Mouse (Mus musculus) CH12.LX (cell line): ENCODE measurements around the gene Rsph3b. TPM values are rescaled to one million over a fixed set of nuclear protein-coding genes. Genes with fewer than 3 reads are reported as not detected.
"Not testable (repeated sequence)": the region's sequence is repeated elsewhere in the genome, so short reads cannot be mapped to it uniquely, and the experiment has no call there.

Experiments
- DNase-seq: peaks from one replicate; pipeline ENCODE4 v3.0.0-alpha.2; 2013; ENCODE audit errors: extremely low read depth
- H3K27ac ChIP-seq: 2 replicates; pipeline ENCODE4 v1.5.1; 2012; ENCODE audit warnings: low read depth, mild to moderate bottlenecking, control low read depth, moderate library complexity; ENCODE audit not compliant: insufficient read depth
- H3K27me3 ChIP-seq: replicated peaks from 2 replicates; pipeline ENCODE3; 2012; ENCODE audit warnings: inconsistent platforms
- H3K36me3 ChIP-seq, 2 experiments: replicated peaks in 1 of 2; 2 replicates each; pipeline versions ENCODE3 to v1.6.1; 2012; ENCODE audit warnings: inconsistent platforms in 1 of 2, low read length in 1 of 2, mild to moderate bottlenecking in 1 of 2, mixed read lengths in 1 of 2, moderate library complexity in 1 of 2; ENCODE audit not compliant: control insufficient read depth in 1 of 2, insufficient read depth in 1 of 2
- H3K4me1 ChIP-seq, 2 experiments: 2 replicates each; pipeline ENCODE4 v1.6.1; 2012; ENCODE audit warnings: inconsistent platforms in 1 of 2, moderate library complexity in 1 of 2; ENCODE audit not compliant: insufficient read depth in 2 of 2, control insufficient read depth in 1 of 2
- H3K4me2 ChIP-seq: 2 replicates; pipeline ENCODE4 v1.6.1; 2012; ENCODE audit warnings: low read depth, mild to moderate bottlenecking, control low read depth; ENCODE audit not compliant: poor library complexity, insufficient read depth, severe bottlenecking
- H3K4me3 ChIP-seq, 3 experiments: fragments of 150-350 bp in 1 of 3; sonication (generic) in 1 of 3; replicated peaks in 1 of 3; 2 replicates each; pipeline versions ENCODE3 to v1.5.1; 2011 to 2012; ENCODE audit warnings: low read depth in 2 of 3, low read length in 2 of 3, mild to moderate bottlenecking in 2 of 3, moderate library complexity in 2 of 3, control low read depth in 1 of 3, improper control_type of control experiment in 1 of 3, inconsistent platforms in 1 of 3, mixed read lengths in 1 of 3; ENCODE audit not compliant: poor library complexity in 1 of 3
- H3K79me2 ChIP-seq: replicated peaks from 2 replicates; pipeline ENCODE4 v1.6.1; 2012; ENCODE audit warnings: mild to moderate bottlenecking, moderate library complexity; ENCODE audit not compliant: control insufficient read depth, poor library complexity, insufficient read depth, severe bottlenecking; ENCODE audit errors: extremely low read depth
- H3K9ac ChIP-seq: 2 replicates; pipeline ENCODE4 v1.6.1; 2012; ENCODE audit warnings: low read depth, mild to moderate bottlenecking, control low read depth, moderate library complexity; ENCODE audit not compliant: insufficient read depth
- H3K9me3 ChIP-seq: replicated peaks from 2 replicates; pipeline ENCODE3; 2012; ENCODE audit warnings: low read length, inconsistent platforms, mixed read lengths
- dilution Hi-C: fragments of 300-500 bp; cut with MboI; formaldehyde crosslinking; loops from 2 replicates; pipeline ENCODE4 v1.14.3; 2020; ENCODE audit warnings: low sequenced_read_pairs; ENCODE audit not compliant: extremely low pct_unique_long_range_greater_than_20kb, extremely low pct_ligation_motif_present
- in situ Hi-C: fragments of 300-500 bp; cut with MboI; formaldehyde crosslinking; loops from 3 replicates; pipeline ENCODE4 v1.14.3; 2019; ENCODE audit warnings: low sequenced_read_pairs, low pct_ligation_motif_present, low pct_unique_long_range_greater_than_20kb, mixed read lengths
- polyA plus RNA-seq: library from polyadenylated mRNA; unstranded; fragments of >175 nt; gene quantifications from 2 replicates; pipeline ENCODE4 v1.2.1, GENCODE M21; 2012; ENCODE audit warnings: low read depth; ENCODE audit not compliant: insufficient read length
- total RNA-seq, 2 experiments: library from RNA; depleted of rRNA; stranded (reverse); fragments of 300-350 nt in 1 of 2; fragments of >200 nt in 1 of 2; gene quantifications; 2 replicates each; pipeline ENCODE4 v1.2.3; 2012 to 2014

Gene Rsph3b
- total and polyA plus RNA-seq, 3 experiments, result 8.3 to 19.7 (median 12.2) TPM

GRCm38 (mm10) chr17:6948769-6949228, 317 bp upstream of the Rsph3b start:
- H3K9ac ChIP-seq, result peak overlapping the region; percentile 73
- in situ Hi-C loops, H3K27ac ChIP-seq, H3K79me2 ChIP-seq, H3K27me3 ChIP-seq, H3K36me3 ChIP-seq, H3K9me3 ChIP-seq, DNase-seq, dilution Hi-C loops, H3K4me1 ChIP-seq: not testable (repeated sequence)
- peak overlapping the region; percentile 51 for H3K4me2 ChIP-seq
- peak overlapping the region; percentile 38 to 98 (median 52) for H3K4me3 ChIP-seq

GRCm38 (mm10) chr17:6947637-6947983, 872 bp downstream of the Rsph3b start:
- H3K36me3 ChIP-seq, H3K79me2 ChIP-seq, H3K4me1 ChIP-seq, H3K27me3 ChIP-seq, in situ Hi-C loops, H3K27ac ChIP-seq, H3K9me3 ChIP-seq, DNase-seq, dilution Hi-C loops: not testable (repeated sequence)
- Histone ChIP-seq H3K4me2 (peak overlapping the region; percentile 40), H3K4me3 (peak overlapping the region in 2 of 3 experiments; percentile 52 to 98), H3K9ac (peak overlapping the region; percentile 73; the same call in 1 of the 2 replicates)

GRCm38 (mm10) chr17:6942560-6942959, 5.9 kb downstream of the Rsph3b start:
- DNase-seq, H3K4me1 ChIP-seq, H3K9ac ChIP-seq, dilution Hi-C loops, in situ Hi-C loops, H3K36me3 ChIP-seq, H3K27ac ChIP-seq, H3K27me3 ChIP-seq, H3K9me3 ChIP-seq, H3K4me2 ChIP-seq, H3K4me3 ChIP-seq, H3K79me2 ChIP-seq: not testable (repeated sequence)

GRCm38 (mm10) chr17:6931625-6932024, 16.9 kb downstream of the Rsph3b start:
- DNase-seq, H3K27ac ChIP-seq, H3K27me3 ChIP-seq, H3K9ac ChIP-seq, in situ Hi-C loops, H3K4me2 ChIP-seq, dilution Hi-C loops, H3K36me3 ChIP-seq, H3K4me1 ChIP-seq, H3K79me2 ChIP-seq, H3K9me3 ChIP-seq, H3K4me3 ChIP-seq: not testable (repeated sequence)

GRCm38 (mm10) chr17:6920351-6920894, 28.1 kb downstream of the Rsph3b start:
- H3K4me3 ChIP-seq, H3K4me2 ChIP-seq, H3K27me3 ChIP-seq, H3K79me2 ChIP-seq, H3K36me3 ChIP-seq, H3K4me1 ChIP-seq, H3K9ac ChIP-seq, dilution Hi-C loops, H3K27ac ChIP-seq, in situ Hi-C loops, H3K9me3 ChIP-seq, DNase-seq: not testable (repeated sequence)

- H3K27ac ChIP-seq, H3K4me1 ChIP-seq, dilution Hi-C loops, H3K79me2 ChIP-seq, H3K27me3 ChIP-seq, H3K4me2 ChIP-seq, H3K4me3 ChIP-seq, H3K9ac ChIP-seq, H3K9me3 ChIP-seq, DNase-seq, in situ Hi-C loops, H3K36me3 ChIP-seq: not testable (repeated sequence)
Measured at GRCm38 (mm10) chr17:6919388-6919787, 29.1 kb downstream of the Rsph3b start.
